20 mouse cellular contexts compared by ENCODE assay signal in genomic region chr11:55772107-55772506, GRCm38 (mm10).
DNase-seq lines count a peak whose midpoint lies in the region; ATAC-seq and TF ChIP-seq lines count a peak whose summit lies in the region.
"Had no signal": no experiment of that assay in that cellular context is flagged by ENCODE, and none has a peak within 500 bp of the region (broad histone marks: within the 10 kb centered on the region; RNA-seq: fewer than 3 reads in every experiment).

No protein-coding gene starts in this region.

- no peak for TF ChIP-seq CTCF in cortical plate, adult 2 months (IDR thresholded peaks at IDR 0.05; ENCODE audit: extremely low read depth, insufficient read depth, low read length)

- H3K36me3 ChIP-seq in hindbrain, embryonic 14.5 days (replicated peaks; ENCODE audit: control insufficient read depth, insufficient read depth): no peaks in the 10 kb centered on the region
- H3K36me3 ChIP-seq in kidney, embryonic 16.5 days (ENCODE audit: insufficient read depth, low read length): no peaks in the 10 kb centered on the region
- H3K36me3 ChIP-seq: forebrain, embryonic 10.5 days; heart, embryonic 15.5 days had no signal

- peak overlapping the region; percentile 13; the same call in 1 of the 2 replicates for H3K27ac ChIP-seq in cortical plate, adult 2 months (ENCODE audit: insufficient read depth, low read length)
- no peak overlapping the region; the same call in 1 of the 2 replicates for H3K27ac ChIP-seq in hindbrain, embryonic 14.5 days
- H3K27ac ChIP-seq in kidney, embryonic 16.5 days (ENCODE audit: low read length): no peak overlapping the region
- H3K27ac ChIP-seq: forebrain, embryonic 10.5 days; heart, embryonic 15.5 days had no signal

- peak; percentile 15 for DNase-seq in layer of hippocampus, adult 11-12 months (ENCODE audit: low spot score)
- no peak for DNase-seq in layer of hippocampus, adult 9-10 months (ENCODE audit: low spot score)
- DNase-seq in hindbrain, embryonic 14.5 days (ENCODE audit: low spot score): peak; percentile 36
- peak; percentile 25 to 46 for DNase-seq in left cerebral cortex, postnatal 36 days (ENCODE audit: low spot score in 2 of 2)
- DNase-seq in lung, postnatal 10 days: no peak
- DNase-seq in testis, postnatal 14 days (ENCODE audit: low spot score): no peak
- DNase-seq: B cell, adult 2 months; cerebellum, adult 11-12 months; gastrocnemius, postnatal 36 days; kidney, postnatal 14 days; liver; lung, embryonic 14.5 days; thymus, postnatal 4 days had no signal

- no peak overlapping the region for H3K4me3 ChIP-seq in cortical plate, adult 2 months (ENCODE audit: insufficient read depth, low read length)
- H3K4me3 ChIP-seq in hindbrain, embryonic 14.5 days (replicated peaks; ENCODE audit: low read length): no peak overlapping the region
- H3K4me3 ChIP-seq in kidney, embryonic 16.5 days (ENCODE audit: low read length): no peak overlapping the region
- H3K4me3 ChIP-seq: forebrain, embryonic 10.5 days; heart, embryonic 15.5 days; megakaryocyte, embryonic 14.5 days; myocyte had no signal

- TF ChIP-seq POLR2A in cortical plate, adult 2 months (IDR thresholded peaks at IDR 0.05; ENCODE audit: extremely low read depth, insufficient read depth, low read length): no peak

- H3K9ac ChIP-seq in hindbrain, embryonic 14.5 days: 0 out of 2 replicates have a peak overlapping the region, but pooled peaks have one; percentile 11
- no peak overlapping the region for H3K9ac ChIP-seq in kidney, embryonic 16.5 days (replicated peaks; ENCODE audit: low read length)
- H3K9ac ChIP-seq: heart, embryonic 15.5 days; lung, embryonic 14.5 days had no signal

- H3K9me3 ChIP-seq in hindbrain, embryonic 14.5 days (ENCODE audit: control insufficient read depth, low read length): no peaks in the 10 kb centered on the region
- no peaks in the 10 kb centered on the region for H3K9me3 ChIP-seq in kidney, embryonic 16.5 days (ENCODE audit: low read length)
- H3K9me3 ChIP-seq: forebrain, embryonic 10.5 days; heart, embryonic 15.5 days; megakaryocyte, embryonic 14.5 days had no signal

- ATAC-seq in hindbrain, embryonic 14.5 days (ENCODE audit: low FRiP score): no peak; the same call in 1 of the 2 replicates
- no peak for ATAC-seq in kidney, embryonic 16.5 days (ENCODE audit: low FRiP score, low TSS enrichment)
- ATAC-seq: inflammation-experienced regulatory T-cells, adult 6 months had no signal

- peaks cover 3% of the 10 kb centered on the region; the same call in 1 of the 2 replicates for H3K4me1 ChIP-seq in cortical plate, adult 2 months (ENCODE audit: control insufficient read depth, insufficient read depth, low read length)
- peaks cover 15% of the 10 kb centered on the region; the same call in 1 of the 2 replicates for H3K4me1 ChIP-seq in hindbrain, embryonic 14.5 days (replicated peaks; ENCODE audit: control insufficient read depth, insufficient read depth, low read length)
- no peaks in the 10 kb centered on the region for H3K4me1 ChIP-seq in kidney, embryonic 16.5 days (ENCODE audit: insufficient read depth, low read length)
- H3K4me1 ChIP-seq: forebrain, embryonic 10.5 days; heart, embryonic 15.5 days; megakaryocyte, embryonic 14.5 days had no signal

- no peaks in the 10 kb centered on the region for H3K27me3 ChIP-seq in hindbrain, embryonic 14.5 days (ENCODE audit: control insufficient read depth, insufficient read depth, low read length)
- no peaks in the 10 kb centered on the region for H3K27me3 ChIP-seq in kidney, embryonic 16.5 days (ENCODE audit: insufficient read depth, low read length)
- H3K27me3 ChIP-seq: heart, embryonic 15.5 days; megakaryocyte, embryonic 14.5 days had no signal

- 25% methylated on average over 13 of the region's 13 CpGs for WGBS in hindbrain, embryonic 14.5 days
- WGBS in kidney, embryonic 16.5 days: 52% methylated on average over 13 of the region's 13 CpGs

- H3K4me2 ChIP-seq in hindbrain, embryonic 14.5 days (replicated peaks): peak overlapping the region; percentile 25; the same call in 1 of the 2 replicates
- H3K4me2 ChIP-seq in kidney, embryonic 16.5 days (replicated peaks; ENCODE audit: low read depth, low read length): no peak overlapping the region
- H3K4me2 ChIP-seq: heart, embryonic 15.5 days; lung, embryonic 14.5 days had no signal

- intact Hi-C loops in left cerebral cortex, postnatal 36 days (cut with DNase I): no loop called here

Comparison
In these comparisons a context has a peak if more than half of its experiments do, and no peak if none do; other contexts are left out.
1. DNase-seq: peak in layer of hippocampus, adult 11-12 months (single experiment), hindbrain, embryonic 14.5 days (single experiment) and left cerebral cortex, postnatal 36 days (2 of 2); none in layer of hippocampus, adult 9-10 months (single experiment), lung, postnatal 10 days (single experiment) and testis, postnatal 14 days (single experiment).